18 mouse cellular contexts compared by ENCODE assay signal in the genomic region with DNA sequence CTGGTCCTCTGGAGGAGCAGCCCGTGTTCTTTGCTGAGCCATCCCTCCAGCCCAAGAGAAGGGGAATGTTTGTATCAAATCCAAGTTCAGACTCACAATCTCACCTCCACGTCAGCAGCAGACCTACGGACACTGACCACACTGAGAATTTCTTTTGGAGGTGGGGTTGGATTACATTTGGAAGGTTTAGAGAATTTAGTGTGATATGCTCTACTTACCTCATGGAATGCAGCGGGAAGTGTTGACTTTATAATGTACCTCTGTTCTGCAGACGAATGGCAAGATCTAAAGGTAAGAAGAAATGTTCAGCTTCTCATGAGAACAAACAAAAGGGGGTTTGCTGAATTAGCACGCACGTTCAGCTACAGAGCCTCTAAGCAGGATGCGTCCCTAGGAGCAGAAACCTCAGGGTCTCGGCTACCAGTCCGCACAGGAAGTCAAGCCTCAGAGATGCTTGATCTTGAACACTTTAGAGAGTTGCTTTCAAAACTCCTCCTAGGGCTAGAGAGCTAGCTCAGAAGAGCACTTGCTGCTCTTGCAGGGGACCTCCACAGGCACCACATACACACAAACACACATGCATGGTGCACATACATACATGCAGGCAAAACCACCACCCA. TPM values are rescaled to one million over a fixed set of nuclear protein-coding genes. Genes with fewer than 3 reads are reported as not detected.
DNase-seq lines count a peak whose midpoint lies in the region; ATAC-seq and TF ChIP-seq lines count a peak whose summit lies in the region.
"Had no signal": no experiment of that assay in that cellular context is flagged by ENCODE, and none has a peak within 500 bp of the region (broad histone marks: within the 10 kb centered on the region; RNA-seq: fewer than 3 reads in every experiment).

No protein-coding gene starts in this region.

- ATAC-seq in kidney, embryonic 14.5 days (ENCODE audit: low FRiP score, low TSS enrichment): no peak
- ATAC-seq: forebrain, embryonic 14.5 days; intestine, postnatal 0 days; lung, postnatal 0 days had no signal

- peak; percentile 51 for DNase-seq in kidney, adult 11 months
- no peak for DNase-seq in kidney, postnatal 4 days
- DNase-seq in thymus, postnatal 4 days: peak; percentile 50
- DNase-seq in layer of hippocampus, adult 8-10 months (ENCODE audit: low spot score in 2 of 2): no peak
- no peak for DNase-seq in layer of hippocampus, postnatal 36 days
- DNase-seq in liver: no peak
- DNase-seq: cerebellum, adult 8-10 months; gastrocnemius, postnatal 14 days; heart, adult 18-20 months; heart, postnatal 36 days had no signal

- no peak for TF ChIP-seq CTCF in small intestine, adult 2 months (IDR thresholded peaks at IDR 0.05; ENCODE audit: extremely low read depth, insufficient read length, insufficient replicate concordance, low read depth, low read length)

- H3K27ac ChIP-seq in kidney, embryonic 14.5 days (ENCODE audit: low read depth, low read length): peak overlapping the region; percentile 18; the same call in 1 of the 2 replicates
- peak overlapping the region; percentile 34; the same call in 1 of the 2 replicates for H3K27ac ChIP-seq in small intestine, adult 2 months (ENCODE audit: insufficient read depth, low read depth, low read length)
- H3K27ac ChIP-seq: hindbrain, embryonic 15.5 days; midbrain, embryonic 12.5 days had no signal

- H3K27me3 ChIP-seq in kidney, embryonic 14.5 days (ENCODE audit: control insufficient read depth, insufficient read depth, low read length): no peaks in the 10 kb centered on the region
- no peaks in the 10 kb centered on the region for H3K27me3 ChIP-seq in small intestine, adult 2 months (ENCODE audit: control insufficient read depth, insufficient read depth, low read length)
- H3K27me3 ChIP-seq: hindbrain, embryonic 15.5 days; midbrain, embryonic 12.5 days had no signal

- H3K36me3 ChIP-seq in kidney, embryonic 14.5 days (ENCODE audit: control insufficient read depth, insufficient read depth, low read length): peaks cover 32% of the 10 kb centered on the region
- peaks cover 34% of the 10 kb centered on the region for H3K36me3 ChIP-seq in small intestine, adult 2 months (ENCODE audit: control insufficient read depth, insufficient read depth, low read length)

- no peaks in the 10 kb centered on the region for H3K9me3 ChIP-seq in kidney, embryonic 14.5 days (ENCODE audit: control insufficient read depth, low read length)
- H3K9me3 ChIP-seq: hindbrain, embryonic 15.5 days; midbrain, embryonic 12.5 days had no signal

- H3K4me1 ChIP-seq in kidney, embryonic 14.5 days (ENCODE audit: control insufficient read depth, insufficient read depth, low read length): peaks cover 15% of the 10 kb centered on the region
- peaks cover 5% of the 10 kb centered on the region; the same call in 1 of the 2 replicates for H3K4me1 ChIP-seq in small intestine, adult 2 months (ENCODE audit: control insufficient read depth, insufficient read depth, insufficient read length, low read length)
- H3K4me1 ChIP-seq: hindbrain, embryonic 15.5 days; midbrain, embryonic 12.5 days had no signal

- H3K4me3 ChIP-seq in kidney, embryonic 14.5 days (ENCODE audit: low read length): no peak overlapping the region
- no peak overlapping the region for H3K4me3 ChIP-seq in small intestine, adult 2 months (ENCODE audit: low read depth, low read length)
- H3K4me3 ChIP-seq: hindbrain, embryonic 15.5 days; midbrain, embryonic 12.5 days had no signal

- 49% methylated on average over 10 of the region's 10 CpGs for WGBS in kidney, embryonic 14.5 days
- WGBS in small intestine, adult 2 months: 88% methylated on average over 10 of the region's 10 CpGs

- no peak overlapping the region; the same call in 1 of the 2 replicates for H3K4me2 ChIP-seq in kidney, embryonic 14.5 days (replicated peaks; ENCODE audit: low read depth, low read length)
- H3K4me2 ChIP-seq: hindbrain, embryonic 15.5 days; midbrain, embryonic 12.5 days had no signal

- H3K9ac ChIP-seq in kidney, embryonic 14.5 days (ENCODE audit: low read depth, low read length): no peak overlapping the region
- H3K9ac ChIP-seq: hindbrain, embryonic 15.5 days; midbrain, embryonic 12.5 days had no signal

- no peak for TF ChIP-seq POLR2A in small intestine, adult 2 months (IDR thresholded peaks at IDR 0.05; ENCODE audit: low read depth, low read length)

RNA-seq across cellular contexts. Expression of gene Ezh1, which starts 7.7 kb away (rescaled TPM):
- 18.2 and 27.4 TPM in 2 replicates for polyA plus RNA-seq in kidney, embryonic 14.5 days (2014; fragmentation: Nextera tagmentation; extraction: Ambion mirVana)
- 7.9 and 20.0 TPM in 2 replicates for polyA plus RNA-seq in small intestine, adult 2 months (2012; rRNA removed)
- total RNA-seq in layer of hippocampus, adult 8-10 months (2022): 10 to 100 TPM; 63.5 to 88.1 (median 77.5) TPM
- total RNA-seq in layer of hippocampus, postnatal 36 days (2021): 10 to 100 TPM; 65.9 to 77.2 TPM

RNA-seq across cellular contexts. Expression of gene Ramp2, which starts 27.3 kb away (rescaled TPM):
- 248 and 275 TPM in 2 replicates for polyA plus RNA-seq in kidney, embryonic 14.5 days (2014; fragmentation: Nextera tagmentation; extraction: Ambion mirVana)
- polyA plus RNA-seq in small intestine, adult 2 months (2012; rRNA removed): 15.1 and 25.8 TPM in 2 replicates
- total RNA-seq in layer of hippocampus, adult 8-10 months (2022): 10 to 100 TPM; 54.2 to 66.0 (median 64.6) TPM
- total RNA-seq in layer of hippocampus, postnatal 36 days (2021): 10 to 100 TPM; 63.7 to 68.0 TPM

RNA-seq across cellular contexts. Expression of gene Vps25, which starts 35.0 kb away (rescaled TPM):
- 154 and 160 TPM in 2 replicates for polyA plus RNA-seq in kidney, embryonic 14.5 days (2014; fragmentation: Nextera tagmentation; extraction: Ambion mirVana)
- polyA plus RNA-seq in small intestine, adult 2 months (2012; rRNA removed): 28.9 and 64.8 TPM in 2 replicates
- total RNA-seq in layer of hippocampus, adult 8-10 months (2022): 10 to 100 TPM; 59.1 to 76.6 (median 65.5) TPM
- total RNA-seq in layer of hippocampus, postnatal 36 days (2021): 10 to 100 TPM; 63.0 to 66.0 TPM

RNA-seq across cellular contexts. Expression of gene Wnk4, which starts 41.8 kb away (rescaled TPM):
- 18.9 and 28.1 TPM in 2 replicates for polyA plus RNA-seq in kidney, embryonic 14.5 days (2014; fragmentation: Nextera tagmentation; extraction: Ambion mirVana)
- 3.0 and 7.9 TPM in 2 replicates for polyA plus RNA-seq in small intestine, adult 2 months (2012; rRNA removed)
- 10 to 100 TPM in 3 of 4 experiments, 1 to 10 TPM in 1; 9.0 to 11.6 (median 10.9) TPM for total RNA-seq in layer of hippocampus, adult 8-10 months (2022)
- total RNA-seq in layer of hippocampus, postnatal 36 days (2021): 1 to 10 TPM; 6.4 to 8.3 TPM

RNA-seq across cellular contexts. Expression of gene Ccr10, which starts 43.3 kb away (rescaled TPM):
- polyA plus RNA-seq in kidney, embryonic 14.5 days (2014; fragmentation: Nextera tagmentation; extraction: Ambion mirVana): 0.24 and 0.51 TPM in 2 replicates
- 18.4 and 25.7 TPM in 2 replicates for polyA plus RNA-seq in small intestine, adult 2 months (2012; rRNA removed)
- total RNA-seq in layer of hippocampus, adult 8-10 months (2022): under 1 TPM; 0.31 to 0.50 (median 0.35) TPM
- not detected for total RNA-seq in layer of hippocampus, postnatal 36 days (2021)
- total RNA-seq: heart, adult 18-20 months had no signal
- polyA plus RNA-seq: heart, embryonic 14.5 days had no signal

Comparison
In these comparisons a context has a peak if more than half of its experiments do, and no peak if none do; other contexts are left out.
1. DNase-seq: peak in kidney, adult 11 months (single experiment) and thymus, postnatal 4 days (single experiment); none in kidney, postnatal 4 days (0 of 2), layer of hippocampus, adult 8-10 months (0 of 2), layer of hippocampus, postnatal 36 days (0 of 2) and liver (single experiment).